Mouse (Mus musculus) urinary bladder, postnatal 4 days (tissue): ENCODE data around the gene Gm428.
"Not testable (repeated sequence)": the region's sequence is repeated elsewhere in the genome, so short reads cannot be mapped to it uniquely, and the experiment has no call there.

ENCODE experiments used
- DNase-seq, 2 experiments: peaks; one replicate each; pipeline ENCODE4 v3.0.0; 2021 to 2022; ENCODE audit warnings: low spot score in 2 of 2

Gm428 gene

DNA sequence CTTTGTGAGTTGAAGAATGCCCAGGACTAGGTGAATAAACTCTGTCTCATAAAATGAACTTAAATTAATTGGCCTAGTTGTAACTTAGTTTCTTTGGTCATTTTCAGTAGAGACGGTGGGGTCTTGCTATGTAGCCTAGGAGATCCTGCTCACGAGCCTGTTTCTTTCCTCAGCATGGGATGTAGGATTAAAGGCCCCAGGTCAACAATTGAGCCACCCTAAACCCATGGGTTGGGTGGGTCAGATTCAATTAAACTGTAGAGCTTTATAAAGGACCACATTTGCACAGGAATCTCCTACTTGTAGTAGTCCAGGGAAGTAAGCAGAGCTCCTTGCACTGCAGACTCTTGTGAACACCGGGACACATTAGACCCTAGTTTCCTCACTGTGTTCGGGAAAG, at the start of gene Gm428:
Gm428 (plus strand) TSS at position 301 of the 400 bp plus-strand sequence.
- DNase-seq, result not testable (repeated sequence)

DNA sequence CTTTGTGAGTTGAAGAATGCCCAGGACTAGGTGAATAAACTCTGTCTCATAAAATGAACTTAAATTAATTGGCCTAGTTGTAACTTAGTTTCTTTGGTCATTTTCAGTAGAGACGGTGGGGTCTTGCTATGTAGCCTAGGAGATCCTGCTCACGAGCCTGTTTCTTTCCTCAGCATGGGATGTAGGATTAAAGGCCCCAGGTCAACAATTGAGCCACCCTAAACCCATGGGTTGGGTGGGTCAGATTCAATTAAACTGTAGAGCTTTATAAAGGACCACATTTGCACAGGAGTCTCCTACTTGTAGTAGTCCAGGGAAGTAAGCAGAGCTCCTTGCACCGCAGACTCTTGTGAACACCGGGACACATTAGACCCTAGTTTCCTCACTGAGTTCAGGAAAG, 45.5 kb upstream of the Gm428 start, which contains the start of gene Gm11236:
Gm11236 (plus strand) TSS at position 301 of the 400 bp plus-strand sequence.
- not testable (repeated sequence) for DNase-seq

GRCm38 (mm10) chr4:73661864-73662263, 21.5 kb upstream of the Gm428 start:
- peak in 1 of 2 experiments; percentile 52 for DNase-seq

DNA sequence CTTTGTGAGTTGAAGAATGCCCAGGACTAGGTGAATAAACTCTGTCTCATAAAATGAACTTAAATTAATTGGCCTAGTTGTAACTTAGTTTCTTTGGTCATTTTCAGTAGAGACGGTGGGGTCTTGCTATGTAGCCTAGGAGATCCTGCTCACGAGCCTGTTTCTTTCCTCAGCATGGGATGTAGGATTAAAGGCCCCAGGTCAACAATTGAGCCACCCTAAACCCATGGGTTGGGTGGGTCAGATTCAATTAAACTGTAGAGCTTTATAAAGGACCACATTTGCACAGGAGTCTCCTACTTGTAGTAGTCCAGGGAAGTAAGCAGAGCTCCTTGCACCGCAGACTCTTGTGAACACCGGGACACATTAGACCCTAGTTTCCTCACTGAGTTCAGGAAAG, 15.3 kb upstream of the Gm428 start, which contains the start of gene Gm11239:
Gm11239 (plus strand) TSS at position 301 of the 400 bp plus-strand sequence.
- DNase-seq, result not testable (repeated sequence)

GRCm38 (mm10) chr4:73718761-73719160, 35.4 kb downstream of the Gm428 start:
- no peak for DNase-seq

DNA sequence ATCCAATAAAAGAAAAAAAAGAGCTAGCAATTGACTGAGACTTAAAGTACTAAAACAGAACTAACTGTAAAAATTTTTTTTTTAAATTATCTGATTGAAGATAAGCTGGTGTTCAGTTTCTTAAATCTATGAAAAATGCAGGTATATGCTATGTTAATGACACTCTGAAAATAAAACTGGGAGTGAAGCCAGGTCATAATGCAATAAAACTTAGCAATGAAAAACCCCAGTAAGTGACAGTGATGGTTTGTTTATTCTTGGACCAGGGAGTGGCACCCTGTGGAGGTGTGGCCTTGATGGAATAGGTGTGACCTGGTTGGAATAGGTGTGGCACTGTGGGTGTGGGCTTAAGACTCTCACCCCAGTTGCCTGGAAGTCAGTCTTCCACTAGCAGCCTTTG, 36.5 kb downstream of the Gm428 start:
- DNase-seq, result no peak
